Mouse (Mus musculus): ENCODE measurements around the gene Gm4846. TPM values are rescaled to one million over a fixed set of nuclear protein-coding genes. Genes with fewer than 3 reads are reported as not detected.

The Gm4846 gene
- total RNA-seq (2023): not detected

DNA sequence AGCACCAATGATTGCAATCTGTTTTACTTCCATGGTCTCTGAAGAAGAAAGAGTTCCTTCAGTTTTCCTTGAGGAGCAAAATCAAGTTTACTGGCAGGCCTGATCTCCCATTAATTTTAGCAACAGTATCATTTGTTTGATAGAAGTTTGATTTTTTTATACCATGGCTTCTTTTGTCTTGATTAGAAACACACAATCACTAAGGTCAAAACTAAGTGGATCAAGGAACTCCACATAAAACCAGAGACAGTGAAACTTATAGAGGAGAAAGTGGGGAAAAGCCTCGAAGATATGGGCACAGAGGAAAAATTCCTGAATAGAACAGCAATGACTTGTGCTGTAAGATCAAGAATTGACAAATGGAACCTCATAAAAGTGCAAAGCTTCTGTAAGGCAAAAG is at the start of gene Gm4846:
Gm4846 (minus strand) TSS at position 101 of the 400 bp plus-strand sequence.

Other genes with a start within 250 kb of the Gm4846 start
- under 1 TPM in 1 of 2 experiments, not detected in 1; 0.29 TPM for gene Ildr2, start 243.4 kb downstream of the Gm4846 start, total RNA-seq (2023)
- gene Tada1, start 118.5 kb downstream of the Gm4846 start, total RNA-seq (2023): 10 to 100 TPM; 31.1 to 35.8 TPM
- 10 to 100 TPM; 13.7 to 15.8 TPM for gene Pogk, start 87.7 kb downstream of the Gm4846 start, total RNA-seq (2023)
- gene Gm4847, start 150.1 kb upstream of the Gm4846 start, total RNA-seq (2023): not detected
- not detected for gene Fmo9, start 184.3 kb upstream of the Gm4846 start, total RNA-seq (2023)